Mouse (Mus musculus) MEL (cell line): ENCODE measurements around the gene Celsr1. TPM values are rescaled to one million over a fixed set of nuclear protein-coding genes. Genes with fewer than 3 reads are reported as not detected.

Source experiments
- DNase-seq: peaks from one replicate; pipeline ENCODE4 v3.0.0; 2011; ENCODE audit warnings: low read depth, low spot score
- H3K27ac ChIP-seq: 2 replicates; pipeline ENCODE4 v1.5.1; 2012; ENCODE audit warnings: low read depth, mild to moderate bottlenecking, control low read depth, low read length, moderate library complexity; ENCODE audit not compliant: control insufficient read depth
- H3K27me3 ChIP-seq, 2 experiments: fragments of 150-350 bp in 1 of 2; sonication (generic) in 1 of 2; 2 replicates each; pipeline ENCODE4 v1.6.1; 2012; ENCODE audit warnings: low read length in 2 of 2, mild to moderate bottlenecking in 2 of 2, improper control_type of control experiment in 1 of 2, moderate library complexity in 1 of 2; ENCODE audit not compliant: insufficient read depth in 2 of 2, control insufficient read depth in 1 of 2
- H3K36me3 ChIP-seq, 2 experiments: 2 replicates each; pipeline ENCODE4 v1.6.1; 2012 to 2014; ENCODE audit warnings: low read length in 2 of 2, improper control_type of control experiment in 1 of 2, inconsistent platforms in 1 of 2, mild to moderate bottlenecking in 1 of 2; ENCODE audit not compliant: insufficient read depth in 2 of 2, control insufficient read depth in 1 of 2
- H3K4me1 ChIP-seq, 2 experiments: fragments of 150-350 bp in 1 of 2; sonication (generic) in 1 of 2; 2 replicates each; pipeline ENCODE4 v1.6.1; 2012; ENCODE audit warnings: low read length in 2 of 2, improper control_type of control experiment in 1 of 2, mild to moderate bottlenecking in 1 of 2; ENCODE audit not compliant: insufficient read depth in 2 of 2, control insufficient read depth in 1 of 2
- H3K4me3 ChIP-seq, 2 experiments: fragments of 150-350 bp in 1 of 2; sonication (generic) in 1 of 2; 2 replicates each; pipeline ENCODE4 v1.5.1; 2012; ENCODE audit warnings: low read depth in 2 of 2, low read length in 2 of 2, mild to moderate bottlenecking in 2 of 2, moderate library complexity in 2 of 2, control low read depth in 1 of 2, improper control_type of control experiment in 1 of 2; ENCODE audit not compliant: control insufficient read depth in 1 of 2, insufficient read depth in 1 of 2
- H3K79me2 ChIP-seq: 2 replicates; pipeline ENCODE4 v1.6.1; 2012; ENCODE audit warnings: mild to moderate bottlenecking, low read length, moderate library complexity; ENCODE audit not compliant: control insufficient read depth, poor library complexity, insufficient read depth
- H3K9ac ChIP-seq: 2 replicates; pipeline ENCODE4 v1.6.1; 2012; ENCODE audit warnings: low read depth, mild to moderate bottlenecking, control low read depth, low read length, moderate library complexity; ENCODE audit not compliant: control insufficient read depth, poor library complexity, severe bottlenecking
- H3K9me3 ChIP-seq: fragments of 150-350 bp; sonication (generic); replicated peaks from 2 replicates; pipeline ENCODE4 v1.6.1; 2012; ENCODE audit warnings: mild to moderate bottlenecking, low read length, improper control_type of control experiment, moderate library complexity; ENCODE audit not compliant: insufficient read depth
- BHLHE40 ChIP-seq: IDR thresholded peaks from 2 replicates; pipeline ENCODE4 v1.6.1; 2012; ENCODE audit warnings: low read depth, mild to moderate bottlenecking, inconsistent platforms, low read length, improper control_type of control experiment, borderline replicate concordance
- CHD1 ChIP-seq: IDR thresholded peaks from 2 replicates; pipeline ENCODE4 v1.6.1; 2012; ENCODE audit warnings: low read depth, mild to moderate bottlenecking, inconsistent platforms, low read length, improper control_type of control experiment
- CTCF ChIP-seq, 3 experiments: IDR thresholded peaks in 2 of 3; conservative IDR thresholded peaks in 1 of 3; 2 replicates each; pipeline ENCODE4 v1.5.1; 2011 to 2012; ENCODE audit warnings: low read length in 3 of 3, low read depth in 2 of 3, mild to moderate bottlenecking in 2 of 3, improper control_type of control experiment in 1 of 3, inconsistent platforms in 1 of 3, mixed read lengths in 1 of 3, moderate library complexity in 1 of 3; ENCODE audit not compliant: control insufficient read depth in 1 of 3, insufficient read depth in 1 of 3, poor library complexity in 1 of 3, severe bottlenecking in 1 of 3
- E2F4 ChIP-seq: IDR thresholded peaks from 2 replicates; pipeline ENCODE4 v1.6.1; 2011; ENCODE audit warnings: low read depth, low read length, improper control_type of control experiment, borderline replicate concordance
- EP300 ChIP-seq, 2 experiments: IDR thresholded peaks; 2 replicates each; pipeline ENCODE4 v1.6.1; 2011; ENCODE audit warnings: improper control_type of control experiment in 2 of 2, low read length in 2 of 2, low read depth in 1 of 2, mild to moderate bottlenecking in 1 of 2
- GATA1 ChIP-seq: IDR thresholded peaks from 2 replicates; pipeline ENCODE4 v1.6.1; 2011; ENCODE audit warnings: low read depth, low read length, improper control_type of control experiment
- HCFC1 ChIP-seq: IDR thresholded peaks from 2 replicates; pipeline ENCODE4 v1.6.1; 2012; ENCODE audit warnings: low read depth, mild to moderate bottlenecking, inconsistent platforms, low read length, improper control_type of control experiment, moderate library complexity
- KAT2A ChIP-seq: conservative IDR thresholded peaks from 2 replicates; pipeline ENCODE4 v1.6.1; 2012; ENCODE audit warnings: low read depth, low read length, improper control_type of control experiment, inconsistent platforms
- MAFK ChIP-seq: IDR thresholded peaks from 2 replicates; pipeline ENCODE4 v1.6.1; 2011; ENCODE audit warnings: low read depth, mild to moderate bottlenecking, low read length, improper control_type of control experiment, borderline replicate concordance
- MAX ChIP-seq: IDR thresholded peaks from 2 replicates; pipeline ENCODE4 v1.6.1; 2011; ENCODE audit warnings: low read length, improper control_type of control experiment
- MYB ChIP-seq: IDR thresholded peaks from 2 replicates; pipeline ENCODE4 v1.6.1; 2011; ENCODE audit warnings: mild to moderate bottlenecking, low read depth, low read length, improper control_type of control experiment
- MYC ChIP-seq: IDR thresholded peaks from 2 replicates; pipeline ENCODE4 v1.6.1; 2011; ENCODE audit warnings: low read depth, mild to moderate bottlenecking, low read length, improper control_type of control experiment, moderate library complexity
- NELFE ChIP-seq: IDR thresholded peaks from 2 replicates; pipeline ENCODE4 v1.6.1; 2011; ENCODE audit warnings: low read depth, low read length, improper control_type of control experiment
- NRF1 ChIP-seq: IDR thresholded peaks from 2 replicates; pipeline ENCODE4 v1.6.1; 2014; ENCODE audit warnings: low read depth, mild to moderate bottlenecking, inconsistent platforms, low read length, improper control_type of control experiment, moderate library complexity; ENCODE audit not compliant: poor library complexity, insufficient read depth, severe bottlenecking
- POLR2AphosphoS2 ChIP-seq: IDR thresholded peaks from 2 replicates; pipeline ENCODE4 v1.6.1; 2011; ENCODE audit warnings: low read length, improper control_type of control experiment
- POLR2AphosphoS5 ChIP-seq: IDR thresholded peaks from 2 replicates; pipeline ENCODE4 v1.6.1; 2012; ENCODE audit warnings: low read depth, borderline replicate concordance, mild to moderate bottlenecking, inconsistent platforms, low read length, moderate library complexity, mixed read lengths
- RAD21 ChIP-seq: IDR thresholded peaks from 2 replicates; pipeline ENCODE4 v1.6.1; 2011; ENCODE audit warnings: mild to moderate bottlenecking, low read depth, low read length, improper control_type of control experiment
- SIN3A ChIP-seq: IDR thresholded peaks from 2 replicates; pipeline ENCODE4 v1.6.1; 2012; ENCODE audit warnings: low read length, improper control_type of control experiment, inconsistent platforms
- TAL1 ChIP-seq: IDR thresholded peaks from 2 replicates; pipeline ENCODE4 v1.6.1; 2012; ENCODE audit warnings: mild to moderate bottlenecking, inconsistent platforms, low read length, moderate library complexity, mixed read lengths
- TCF12 ChIP-seq: IDR thresholded peaks from 2 replicates; pipeline ENCODE4 v1.6.1; 2014; ENCODE audit warnings: low read depth, mild to moderate bottlenecking, inconsistent platforms, low read length, improper control_type of control experiment, moderate library complexity
- USF2 ChIP-seq, 2 experiments: IDR thresholded peaks; 2 replicates each; pipeline ENCODE4 v1.6.1; 2011 to 2012; ENCODE audit warnings: improper control_type of control experiment in 2 of 2, low read length in 2 of 2, borderline replicate concordance in 1 of 2, inconsistent platforms in 1 of 2, low read depth in 1 of 2, mild to moderate bottlenecking in 1 of 2; ENCODE audit not compliant: insufficient read depth in 1 of 2
- ZC3H11A ChIP-seq: IDR thresholded peaks from 2 replicates; pipeline ENCODE4 v1.6.1; 2012; ENCODE audit warnings: low read depth, mild to moderate bottlenecking, inconsistent platforms, low read length, improper control_type of control experiment
- ZKSCAN1 ChIP-seq: IDR thresholded peaks from 2 replicates; pipeline ENCODE4 v1.6.1; 2012; ENCODE audit warnings: low read depth, mild to moderate bottlenecking, inconsistent platforms, low read length, improper control_type of control experiment, moderate library complexity
- ZMIZ1 ChIP-seq: IDR thresholded peaks from 2 replicates; pipeline ENCODE4 v1.6.1; 2012; ENCODE audit warnings: low read depth, mild to moderate bottlenecking, inconsistent platforms, low read length, improper control_type of control experiment, moderate library complexity
- ZNF384 ChIP-seq: IDR thresholded peaks from 2 replicates; pipeline ENCODE4 v1.6.1; 2012; ENCODE audit warnings: low read depth, mild to moderate bottlenecking, inconsistent platforms, low read length, improper control_type of control experiment
- polyA plus RNA-seq, 2 experiments: library from polyadenylated mRNA; stranded (reverse) in 1 of 2; unstranded in 1 of 2; fragments of >175 nt in 1 of 2; fragments of >200 nt in 1 of 2; gene quantifications; 2 replicates each; pipeline versions ENCODE4 v1.2.1 to v1.2.4; 2012; ENCODE audit warnings: low replicate concordance in 2 of 2, low read depth in 1 of 2; ENCODE audit not compliant: insufficient read length in 2 of 2, insufficient read depth in 1 of 2, missing spikeins in 1 of 2
- total RNA-seq: library from RNA; depleted of rRNA; stranded (reverse); fragments of 300-350 nt; gene quantifications from 2 replicates; pipeline ENCODE4 v1.2.3, GENCODE M21; 2012

The Celsr1 gene
- total and polyA plus RNA-seq, 3 experiments, result 0.12 to 0.42 TPM; not detected in 1

DNA sequence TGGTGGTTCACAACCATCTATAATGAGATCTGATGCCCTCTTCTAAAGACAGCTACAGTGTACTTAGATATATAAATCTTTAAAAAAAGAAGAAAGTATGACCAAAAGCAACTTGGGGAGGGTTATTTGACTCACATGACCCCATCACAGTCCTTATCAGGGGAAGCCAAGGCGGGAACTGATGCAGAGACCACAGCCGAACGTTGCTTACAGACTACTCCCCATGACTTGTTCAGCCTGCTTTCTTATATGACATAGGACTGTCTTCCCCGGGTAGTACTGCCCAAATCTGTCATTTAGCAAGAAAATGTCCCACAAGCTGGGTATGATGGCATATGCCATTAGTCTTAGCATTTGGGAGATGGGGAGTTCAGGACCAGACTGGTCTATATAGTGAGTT, 144.3 kb downstream of the Celsr1 start:
- DNase-seq, result peak; percentile 20
- no peaks in the 10 kb centered on the region for H3K4me1 ChIP-seq
- no peak overlapping the region for H3K27ac ChIP-seq
- H3K79me2 ChIP-seq, result no peaks in the 10 kb centered on the region
- no peaks in the 10 kb centered on the region for H3K9me3 ChIP-seq
- H3K27me3 ChIP-seq, result no peaks in the 10 kb centered on the region
- no peak overlapping the region for H3K4me3 ChIP-seq
- H3K36me3 ChIP-seq, result no peaks in the 10 kb centered on the region; a peak in 2 of 4 replicates
- H3K9ac ChIP-seq, result no peak overlapping the region
- TF ChIP-seq E2F4 (no peak), POLR2AphosphoS2 (no peak), ZC3H11A (no peak), NRF1 (no peak), EP300 (IDR thresholded peaks at IDR 0.05; ENCODE audit: low read depth in 1 of 2, low read length in 2 of 2) (no peak), NELFE (no peak), CHD1 (no peak), RAD21 (no peak), TCF12 (no peak), ZNF384 (no peak)

DNA sequence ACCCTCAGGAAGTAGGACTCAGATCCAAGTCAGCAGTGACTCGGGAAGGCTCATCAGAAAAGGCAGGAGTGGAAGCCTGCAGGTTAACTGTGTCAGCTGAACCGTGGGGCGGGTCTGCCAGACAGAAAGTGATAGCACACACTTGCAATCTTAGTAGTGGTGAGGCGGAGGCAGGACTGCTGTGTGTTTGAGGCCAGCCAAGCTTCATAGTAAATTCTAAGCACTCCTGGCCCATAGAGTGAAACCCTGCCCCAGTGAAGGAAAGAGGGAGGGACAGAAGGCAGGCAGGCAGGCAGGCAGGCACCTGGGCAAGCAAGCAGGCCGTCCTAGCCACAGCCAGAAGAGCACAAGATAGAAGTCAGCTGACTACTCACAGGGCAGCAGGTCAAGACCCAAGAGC, 148.0 kb downstream of the Celsr1 start:
- Histone ChIP-seq H3K4me1 (peaks cover 0 to 2% of the 10 kb centered on the region in 2 experiments; a peak in 2 of 4 replicates), H3K79me2 (no peaks in the 10 kb centered on the region; the same call in 1 of the 2 replicates)

More for the DNA sequence above, 148.0 kb downstream of the Celsr1 start:
- H3K36me3 ChIP-seq, result peaks cover 0 to 4% of the 10 kb centered on the region in 2 experiments; a peak in 2 of 4 replicates
- TF ChIP-seq CTCF (IDR thresholded peaks at IDR 0.05 in 2 of 3, conservative IDR thresholded peaks at IDR 0.05 in 1 of 3; ENCODE audit: control insufficient read depth in 1 of 3, insufficient read depth in 1 of 3, low read depth in 2 of 3, low read length in 3 of 3, poor library complexity in 1 of 3, severe bottlenecking in 1 of 3), result no peak
- TF ChIP-seq BHLHE40, result no peak
- TF ChIP-seq MAX, result no peak
- no peak for TF ChIP-seq MAFK
- no peak for TF ChIP-seq GATA1
- TF ChIP-seq KAT2A, result no peak
- no peak for TF ChIP-seq MYB
- TF ChIP-seq POLR2AphosphoS5, result no peak
- TF ChIP-seq ZKSCAN1, result no peak
- no peak for TF ChIP-seq ZMIZ1
- no peak for TF ChIP-seq SIN3A
- no peak for TF ChIP-seq MYC
- TF ChIP-seq TAL1, result no peak
- TF ChIP-seq CHD1, result no peak
- TF ChIP-seq HCFC1, result no peak
- no peak for TF ChIP-seq USF2 (IDR thresholded peaks at IDR 0.05; ENCODE audit: borderline replicate concordance in 1 of 2, insufficient read depth in 1 of 2, low read depth in 1 of 2, low read length in 2 of 2)
- no peak for TF ChIP-seq NELFE
- H3K4me3 ChIP-seq, result no peak overlapping the region
- H3K9me3 ChIP-seq, result no peaks in the 10 kb centered on the region
- no peaks in the 10 kb centered on the region for H3K27me3 ChIP-seq
- DNase-seq, result no peak
- H3K27ac ChIP-seq, result no peak overlapping the region
- no peak overlapping the region for H3K9ac ChIP-seq
